Mouse (Mus musculus) layer of hippocampus, postnatal 36 days (tissue): ENCODE measurements around the gene Htr5b. TPM values are rescaled to one million over a fixed set of nuclear protein-coding genes. Genes with fewer than 3 reads are reported as not detected.

Experiments used
- DNase-seq, 2 experiments: peaks; one replicate each; pipeline ENCODE4 v3.0.0; 2022
- total RNA-seq, 2 experiments: library from RNA; stranded (reverse); gene quantifications; 2 replicates each; pipeline ENCODE4 v1.2.3; 2021

Gene Htr5b
- total RNA-seq, 2 experiments from 2014 or later, result 8.7 to 9.8 TPM

- DNase-seq, result no peak
Observed at GRCm38 (mm10) chr1:121486803-121487202, 41.5 kb downstream of the Htr5b start.

GRCm38 (mm10) chr1:121483091-121483490 is 45.2 kb downstream of the Htr5b start:
- no peak for DNase-seq

- DNase-seq, result no peak
Observed at GRCm38 (mm10) chr1:121479403-121479802, 48.9 kb downstream of the Htr5b start.

GRCm38 (mm10) chr1:121478284-121478980 is 49.8 kb downstream of the Htr5b start:
- peak; percentile 76 to 77 for DNase-seq

GRCm38 (mm10) chr1:121477716-121478115 is 50.5 kb downstream of the Htr5b start:
- no peak for DNase-seq

- DNase-seq, result no peak
Observed at GRCm38 (mm10) chr1:121471503-121471902, 56.8 kb downstream of the Htr5b start.

- no peak for DNase-seq
Observed at GRCm38 (mm10) chr1:121468271-121468670, 60.0 kb downstream of the Htr5b start.

- DNase-seq, result no peak
Observed at GRCm38 (mm10) chr1:121466276-121466675, 62.0 kb downstream of the Htr5b start.

- DNase-seq, result no peak
Observed at GRCm38 (mm10) chr1:121463806-121464205, 64.5 kb downstream of the Htr5b start.

GRCm38 (mm10) chr1:121462643-121463042 is 65.6 kb downstream of the Htr5b start:
- no peak for DNase-seq

- no peak for DNase-seq
Observed at GRCm38 (mm10) chr1:121461895-121462294, 66.4 kb downstream of the Htr5b start.

- no peak for DNase-seq
Observed at GRCm38 (mm10) chr1:121460077-121460476, 68.2 kb downstream of the Htr5b start.

Other genes with a start within 250 kb of the Htr5b start
- 10 to 100 TPM; 73.0 to 79.4 TPM for gene Insig2, start 195.9 kb downstream of the Htr5b start, total RNA-seq
- gene Ccdc93, start 97.4 kb downstream of the Htr5b start, total RNA-seq, result 10 to 100 TPM; 32.7 to 35.9 TPM
- gene Ddx18, start 39.5 kb upstream of the Htr5b start, total RNA-seq, result 10 to 100 TPM; 27.7 to 28.8 TPM